Mouse (Mus musculus) T-helper 1 cell (primary cell): ENCODE data around the gene Fntb.
"Not testable (repeated sequence)": the region's sequence is repeated elsewhere in the genome, so short reads cannot be mapped to it uniquely, and the experiment has no call there.

ENCODE experiments used
- in situ Hi-C: fragments of 300-600 bp; cut with MboI, MseI; formaldehyde crosslinking; loops from one replicate; pipeline ENCODE4 v1.15.1; 2025; ENCODE audit warnings: high pct_unique_total_duplicates

Fntb gene

DNA sequence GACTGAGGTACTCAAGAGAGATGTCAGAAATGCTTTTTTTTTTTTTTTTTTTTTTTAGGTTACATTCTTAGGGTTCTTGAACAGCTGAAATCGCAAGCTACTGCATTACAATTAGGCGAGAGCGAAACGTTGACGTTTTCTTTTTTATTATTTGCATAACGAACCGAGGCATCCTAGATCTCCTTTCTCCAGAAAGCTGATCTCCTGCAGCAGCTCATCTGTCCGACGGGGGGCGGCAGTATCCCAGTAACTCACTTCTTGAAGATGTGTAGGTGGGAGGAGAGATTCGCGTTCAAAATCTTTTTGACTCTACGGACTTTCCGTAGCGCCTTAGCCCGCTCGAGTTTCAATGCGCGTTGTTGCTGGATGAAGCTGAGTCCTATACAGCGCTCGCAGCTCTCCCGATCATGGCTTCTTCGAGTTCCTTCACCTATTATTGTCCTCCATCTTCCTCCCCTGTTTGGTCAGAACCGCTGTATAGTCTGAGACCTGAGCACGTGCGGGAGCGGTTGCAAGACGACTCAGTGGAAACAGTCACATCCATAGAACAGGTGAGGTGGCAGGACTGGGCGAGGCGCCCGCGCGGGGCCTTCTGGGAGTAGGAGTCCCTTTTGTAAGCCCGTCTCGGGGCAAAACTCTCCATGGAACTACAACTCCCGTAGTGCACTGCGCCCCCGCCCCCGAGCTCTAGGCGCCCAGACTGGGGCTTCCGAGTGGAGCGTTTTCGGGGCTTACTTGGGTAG lies 71.9 kb downstream of the Fntb start:
- in situ Hi-C loops, result loop anchor here (5.0 kb wide), 1 partner anchor 125 kb away; the partner anchor contains the start of gene Max

DNA sequence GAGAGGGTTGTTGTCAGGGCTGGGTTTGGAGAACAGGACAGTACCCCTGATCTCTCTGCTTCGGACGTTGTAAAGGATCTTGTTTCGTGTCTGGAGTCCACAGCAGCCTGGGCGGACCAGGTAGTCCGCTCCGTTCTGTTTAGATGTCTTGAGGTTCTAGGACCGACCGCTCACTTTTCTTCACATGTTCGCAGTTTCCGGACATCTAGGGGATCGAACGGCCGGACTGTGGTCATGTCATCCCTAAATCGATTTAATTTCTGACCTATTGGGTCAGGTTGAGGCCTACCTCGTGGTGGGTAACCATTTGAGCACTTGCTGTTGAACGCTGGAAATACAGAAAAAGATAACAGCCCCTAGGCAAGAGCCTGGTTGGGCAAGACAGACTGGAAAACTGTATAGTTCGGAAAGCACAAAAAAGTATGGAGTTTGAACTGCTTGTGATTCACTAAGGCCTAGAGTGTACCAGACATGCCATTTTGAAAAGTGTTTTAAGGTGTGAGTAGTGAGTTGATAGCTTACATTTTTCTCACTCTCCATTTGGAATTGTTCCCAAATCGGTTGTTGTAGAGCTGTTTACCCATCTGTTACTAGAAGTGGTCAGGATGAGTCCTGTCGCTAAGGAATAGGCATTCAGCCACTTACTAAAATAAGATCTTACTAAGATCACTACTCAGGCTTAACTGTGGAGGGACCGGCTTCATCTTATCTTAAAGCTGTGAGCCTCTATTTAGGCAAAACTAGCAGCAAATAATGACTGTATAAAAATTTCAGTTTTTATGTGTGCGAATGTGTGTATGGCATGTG lies 72.7 kb downstream of the Fntb start:
- in situ Hi-C loops, result loop anchor here (5.0 kb wide), 1 partner anchor 124 kb away; the partner anchor contains the start of gene Max

DNA sequence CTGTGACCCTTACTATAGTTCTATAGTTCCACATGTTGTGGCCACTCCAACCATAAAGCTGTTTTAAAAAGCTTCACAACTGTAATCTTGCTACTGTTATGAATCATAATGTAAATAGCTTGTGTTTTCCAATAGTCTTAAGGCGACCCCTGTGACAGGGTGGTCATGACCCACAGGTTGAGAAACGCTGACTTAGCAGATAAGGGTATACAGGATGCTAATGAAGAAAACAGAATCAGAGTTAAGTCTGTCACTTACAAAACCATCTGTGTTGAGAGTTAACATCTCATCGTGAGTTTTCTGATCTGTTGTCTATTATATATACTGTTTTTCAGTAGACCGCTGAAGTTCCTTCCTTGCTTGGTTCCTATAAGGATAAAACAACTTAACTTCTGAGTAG lies 73.9 kb downstream of the Fntb start:
- in situ Hi-C loops, result loop anchor here (5.0 kb wide), 1 partner anchor 123 kb away; the partner anchor contains the start of gene Max

DNA sequence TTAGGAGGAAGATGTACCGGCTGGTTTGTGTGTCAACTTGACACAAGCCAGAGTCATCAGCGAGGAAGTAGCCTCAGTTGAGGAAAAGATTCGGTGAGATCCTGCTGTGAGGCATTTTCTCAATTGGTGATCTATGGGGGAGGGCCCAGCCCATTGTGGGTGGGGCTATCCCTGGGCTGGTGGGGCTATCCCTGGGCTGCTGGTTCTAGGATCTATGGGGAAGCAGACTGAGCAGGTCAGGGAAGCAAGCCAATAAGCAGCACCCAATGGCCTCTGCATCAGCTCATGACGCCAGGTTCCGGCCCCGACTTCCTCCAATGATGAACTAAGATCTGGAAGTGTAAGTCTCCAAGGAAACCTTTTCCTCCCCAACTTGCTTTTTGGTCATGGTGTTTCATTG lies 74.7 kb downstream of the Fntb start:
- in situ Hi-C loops, result no loop called here

DNA sequence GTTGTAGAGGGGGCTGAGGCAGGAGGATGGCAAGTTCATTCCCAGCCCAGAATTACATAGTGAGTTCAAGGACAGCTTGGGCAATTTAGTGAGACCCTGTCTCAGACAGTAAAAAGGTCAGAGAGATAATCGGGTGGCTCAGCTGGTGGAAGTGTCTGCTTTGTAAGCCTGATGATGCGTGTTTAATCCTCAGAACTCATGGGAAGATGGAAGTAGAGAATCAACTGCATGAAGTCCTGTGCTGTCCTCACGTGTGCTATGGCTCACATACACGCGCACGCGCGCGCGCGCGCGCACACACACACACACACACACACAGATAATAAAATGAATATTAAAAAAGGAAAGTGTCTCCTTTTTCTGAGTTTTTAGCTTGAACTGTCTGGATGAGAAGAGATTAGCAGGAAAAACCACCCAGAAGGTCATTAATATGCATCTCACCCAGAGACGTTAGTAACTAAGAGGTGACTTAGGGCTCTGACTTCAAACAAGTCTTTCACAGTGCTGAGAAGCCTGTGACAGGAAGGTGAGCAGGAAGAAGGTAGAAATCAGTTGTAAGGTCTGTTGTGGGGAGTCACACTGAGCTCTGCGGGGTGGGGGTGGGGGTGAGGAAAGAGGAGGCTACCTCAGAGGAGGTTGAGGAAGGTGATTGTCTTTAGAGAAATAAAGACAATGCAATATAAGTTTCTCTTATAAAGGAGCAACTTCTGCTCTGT lies 79.1 kb downstream of the Fntb start:
- in situ Hi-C loops, result no loop called here

DNA sequence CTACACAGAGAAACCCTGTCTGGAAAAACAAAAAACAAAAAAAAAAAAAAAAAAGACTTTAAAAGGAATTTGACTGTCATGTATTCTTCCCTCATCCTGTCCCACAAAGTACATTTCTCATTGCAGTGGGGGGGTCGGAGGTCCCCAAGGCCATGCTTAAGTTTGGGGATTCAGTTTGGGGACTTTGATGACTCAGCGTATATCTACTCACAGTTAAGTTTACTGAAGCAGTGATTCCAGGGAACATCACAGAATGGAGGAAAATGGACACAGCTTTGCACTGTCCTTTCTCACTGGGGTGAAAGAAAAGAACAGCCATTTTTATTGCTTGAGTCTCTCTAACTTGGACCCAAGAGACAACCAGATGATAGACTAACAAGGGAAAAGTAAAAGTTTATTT lies 87.0 kb downstream of the Fntb start:
- in situ Hi-C loops, result loop anchor here (5.0 kb wide), 1 partner anchor 95 kb away; no protein-coding TSS in a partner anchor

DNA sequence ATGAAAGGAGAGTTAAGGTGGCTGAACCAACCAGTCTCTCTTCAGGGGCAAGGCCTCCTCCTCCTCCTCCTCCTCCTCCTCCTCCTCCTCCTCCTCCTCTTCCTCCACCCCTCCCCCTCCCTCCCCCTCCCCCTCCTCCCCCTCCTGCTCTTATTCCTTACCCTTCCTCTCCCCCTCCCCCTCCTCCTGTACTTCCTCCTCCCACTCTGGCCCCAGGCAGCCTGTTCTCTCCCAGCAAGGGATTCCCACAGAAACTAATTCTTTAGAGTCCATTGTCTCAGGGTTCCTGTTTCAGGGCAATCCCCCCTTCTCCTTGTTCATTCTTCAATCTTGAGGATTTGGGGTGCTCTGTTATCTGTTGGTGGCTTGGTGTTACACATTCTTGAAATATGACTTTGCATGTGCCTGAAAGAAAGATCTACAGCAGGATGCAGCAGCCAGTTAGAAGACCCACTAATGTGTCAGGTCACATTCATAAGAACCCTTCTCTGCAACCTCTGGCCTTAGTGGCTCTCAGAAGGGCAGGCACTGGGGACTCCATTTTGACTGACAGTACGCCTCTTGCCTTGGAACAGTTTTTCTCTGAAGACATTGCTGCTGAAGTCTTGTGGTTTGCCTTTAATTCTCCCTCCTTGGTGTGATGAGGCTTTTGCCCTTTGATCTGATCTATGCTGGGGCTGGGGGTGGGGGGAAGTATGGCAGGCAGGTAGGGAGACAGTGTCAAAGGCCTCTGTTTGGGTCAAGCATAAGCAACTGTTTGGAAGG lies 88.2 kb downstream of the Fntb start:
- in situ Hi-C loops, result loop anchor here (5.0 kb wide), 1 partner anchor 94 kb away; no protein-coding TSS in a partner anchor

DNA sequence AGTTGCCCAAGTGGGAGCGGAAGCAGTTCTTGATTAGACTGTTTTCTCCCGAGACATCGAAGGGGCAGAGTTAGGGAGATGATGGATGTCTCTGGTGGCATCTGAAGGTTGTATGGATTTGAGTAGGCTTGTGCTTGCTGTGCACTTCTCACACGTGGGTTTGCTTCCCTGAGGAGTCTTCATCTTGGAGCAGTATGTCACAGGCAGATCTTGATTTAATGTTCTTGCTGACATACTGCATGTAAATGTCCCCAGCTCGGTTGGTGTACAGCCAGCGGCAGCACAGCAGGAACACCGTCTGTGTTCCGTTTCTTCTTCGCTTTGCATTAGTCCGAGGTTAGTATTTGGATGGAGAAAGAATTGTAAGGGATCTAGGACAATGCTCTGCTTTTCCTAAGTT lies 91.7 kb downstream of the Fntb start:
- in situ Hi-C loops, result no loop called here

DNA sequence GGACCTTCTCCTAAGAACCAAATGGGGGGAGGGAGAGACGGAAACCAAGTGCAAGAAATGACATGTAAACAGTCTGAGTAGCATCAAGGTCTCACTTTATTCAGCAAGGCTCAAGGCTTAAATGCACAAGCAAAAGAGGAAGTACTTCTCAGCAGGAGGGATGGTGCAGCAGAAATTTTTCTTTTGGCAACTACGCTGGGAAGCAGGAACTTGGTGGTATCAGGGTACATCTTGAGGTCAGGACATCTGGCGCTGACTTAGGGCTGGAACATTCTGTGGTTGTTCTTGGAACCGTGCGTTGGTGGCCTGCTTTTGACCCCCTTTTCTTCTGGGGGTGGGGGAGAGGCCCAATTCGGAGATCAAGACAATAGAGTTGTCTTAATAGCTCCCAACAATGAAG lies 93.4 kb downstream of the Fntb start:
- in situ Hi-C loops, result not testable (repeated sequence)

DNA sequence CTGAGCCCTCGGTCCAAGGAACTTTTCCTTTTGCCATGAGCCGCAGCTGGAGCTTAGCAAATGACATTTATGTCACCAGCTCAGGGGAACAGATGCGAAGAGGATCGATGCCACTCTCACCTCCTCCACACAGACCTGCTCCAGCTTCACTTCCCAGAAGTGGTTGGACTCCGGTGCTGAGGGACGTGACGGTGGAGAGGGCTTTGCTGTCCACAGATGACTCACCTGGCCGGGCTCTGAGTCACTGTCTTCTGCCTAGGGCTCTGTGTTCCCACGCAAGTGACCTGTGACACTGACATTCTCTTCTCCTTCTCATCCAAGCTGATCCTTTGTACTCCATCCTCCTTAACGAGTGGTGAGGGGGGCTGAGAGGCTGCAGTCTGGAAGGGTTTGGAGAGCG lies 98.3 kb downstream of the Fntb start:
- in situ Hi-C loops, result no loop called here

DNA sequence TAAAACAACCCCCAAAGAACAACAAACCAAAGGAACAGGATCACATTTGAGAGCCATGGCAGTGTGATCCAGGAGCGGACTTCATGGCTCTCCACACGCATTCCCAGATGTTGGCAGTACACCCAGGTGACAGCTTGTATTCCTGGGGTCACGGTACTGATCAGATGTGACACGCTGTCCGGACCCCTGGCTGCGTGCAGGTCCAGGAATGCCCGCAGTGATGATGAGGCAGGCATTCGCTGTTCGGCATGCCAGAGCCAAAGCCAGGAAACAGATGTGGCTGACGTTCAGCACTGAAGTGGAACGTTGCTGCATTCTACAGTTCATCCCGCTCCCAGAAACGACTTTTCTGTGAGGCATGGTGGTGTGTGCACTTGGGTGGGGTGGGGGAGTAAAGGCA lies 99.9 kb downstream of the Fntb start:
- in situ Hi-C loops, result no loop called here

DNA sequence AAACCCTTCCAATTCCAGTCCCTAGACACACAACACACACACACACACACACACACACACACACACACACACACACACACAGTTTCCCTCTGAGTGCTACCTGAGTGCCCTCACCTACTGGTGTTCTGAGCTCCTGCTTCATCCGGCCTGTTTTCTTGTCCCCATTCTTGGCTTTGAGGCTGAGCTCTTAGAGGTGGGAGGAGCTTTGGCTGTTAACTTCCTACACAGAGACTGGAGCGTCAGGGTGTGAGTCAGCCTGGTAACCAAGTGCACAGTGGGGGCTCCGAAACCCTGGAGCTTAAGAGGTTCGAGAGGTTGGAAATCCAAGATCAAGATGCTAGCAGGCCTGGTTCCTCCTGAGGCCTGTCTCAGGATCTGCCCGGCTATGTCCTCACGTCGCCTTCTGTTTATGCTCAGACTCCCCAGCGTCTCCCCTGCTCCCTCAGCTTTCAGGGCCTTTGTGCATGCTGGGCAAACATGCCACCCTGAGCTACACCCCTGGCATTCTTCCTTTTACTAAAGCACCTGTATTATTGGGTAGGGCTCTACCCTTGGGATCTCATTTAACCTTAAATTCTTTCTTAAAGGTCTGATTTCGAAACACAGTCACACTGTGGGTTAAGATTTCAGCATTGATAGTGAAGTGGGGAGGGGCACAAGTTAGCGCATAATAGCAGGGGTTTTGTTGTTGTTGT lies 102.3 kb downstream of the Fntb start:
- in situ Hi-C loops, result no loop called here

DNA sequence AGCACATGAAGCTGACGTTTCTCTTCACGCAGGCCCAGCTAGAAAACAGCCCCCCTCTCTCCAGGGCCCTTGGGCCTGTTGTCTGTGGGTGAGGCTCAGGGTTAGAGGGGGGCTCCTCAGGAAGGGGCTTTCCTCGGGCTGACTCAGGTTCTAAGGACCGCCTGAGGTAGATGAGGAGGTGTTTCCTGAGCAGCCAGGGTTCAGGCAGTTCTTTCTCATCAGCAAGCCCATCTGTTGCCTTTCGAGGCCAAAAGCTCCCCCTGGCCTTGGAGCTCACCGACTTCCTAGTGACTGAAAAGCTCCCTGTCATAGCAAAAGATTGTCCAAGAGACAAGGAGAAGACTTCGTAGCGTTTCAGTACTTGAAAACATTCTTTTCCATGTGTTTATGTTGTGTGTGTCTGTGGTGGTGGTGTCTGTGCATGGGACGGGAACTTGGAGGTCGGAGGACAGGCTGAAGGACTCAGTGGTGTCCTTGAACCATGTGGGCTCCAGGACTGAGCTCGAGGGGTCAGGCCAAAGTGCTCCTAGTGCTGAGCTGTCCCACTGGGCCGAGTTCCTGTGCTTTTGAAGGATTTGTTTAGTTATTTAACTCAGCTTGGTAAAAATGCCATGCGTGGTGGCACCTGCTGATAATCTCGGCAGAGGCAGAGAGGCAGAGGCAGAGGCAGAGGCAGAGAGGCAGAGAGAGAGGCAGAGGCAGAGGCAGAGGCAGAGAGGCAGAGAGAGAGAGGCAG lies 103.2 kb downstream of the Fntb start:
- in situ Hi-C loops, result no loop called here

DNA sequence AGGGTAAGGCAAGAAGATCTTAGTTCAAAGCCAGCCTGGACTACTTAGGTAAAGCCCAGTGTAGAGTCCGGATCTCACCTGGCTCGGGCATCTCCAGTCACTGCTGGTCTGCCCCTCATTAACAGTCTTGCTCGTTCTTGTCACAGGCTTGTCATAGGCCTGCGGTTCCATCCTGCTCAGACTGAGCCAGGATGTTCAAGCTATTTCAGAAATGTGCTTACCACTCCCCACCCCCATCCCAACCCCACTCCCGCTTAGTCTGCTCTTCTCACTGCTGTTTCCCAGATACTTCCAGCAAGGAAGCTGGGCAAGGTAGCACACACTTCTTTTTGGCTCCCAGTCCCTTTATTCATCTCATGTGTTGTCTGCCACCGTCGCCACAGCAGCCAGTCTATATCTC lies 104.2 kb downstream of the Fntb start:
- in situ Hi-C loops, result no loop called here

DNA sequence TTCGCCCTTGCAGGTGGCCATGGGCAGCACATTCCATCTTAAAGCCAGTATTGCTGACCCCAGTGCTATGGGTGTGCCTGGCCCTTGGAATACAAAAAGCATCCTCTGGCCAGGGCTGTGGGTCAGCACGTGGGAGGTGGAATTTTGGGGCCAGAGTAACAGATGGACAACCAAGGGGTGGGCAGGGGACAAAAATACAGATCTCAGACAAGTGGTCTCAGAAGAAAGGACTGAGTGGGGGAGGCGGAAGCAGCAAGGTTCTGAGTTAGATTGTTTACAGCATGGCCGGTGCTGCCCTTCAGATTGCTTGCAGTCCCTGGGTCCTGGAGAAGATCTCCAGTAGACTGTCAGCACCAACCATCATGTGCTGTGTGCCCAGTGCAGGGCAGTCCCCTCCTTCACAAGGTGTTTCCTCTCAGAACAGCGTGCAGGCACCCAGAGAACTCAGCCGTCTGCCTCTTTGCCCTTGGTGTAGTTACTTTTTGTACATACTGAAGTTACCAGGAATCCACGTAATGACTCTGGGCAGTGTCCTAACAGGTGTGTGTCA lies 107.5 kb downstream of the Fntb start:
- in situ Hi-C loops, result no loop called here

DNA sequence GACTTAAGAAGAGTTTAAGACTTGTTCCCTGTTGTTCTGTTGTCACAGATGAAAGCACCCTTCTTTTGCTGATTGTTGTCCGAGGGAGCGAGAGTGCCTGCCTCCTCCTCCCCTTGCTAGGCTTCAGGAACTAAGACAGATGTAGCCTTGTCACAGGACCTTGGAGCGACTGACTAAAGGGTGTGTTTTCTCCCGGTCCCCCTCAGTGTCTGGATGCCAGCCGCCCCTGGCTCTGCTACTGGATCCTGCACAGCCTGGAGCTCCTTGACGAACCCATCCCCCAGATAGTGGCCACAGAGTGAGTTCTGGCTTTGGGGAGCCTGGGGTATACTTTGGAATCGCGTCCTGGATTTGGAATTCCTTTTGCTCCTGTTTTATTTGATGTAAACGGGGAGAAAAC lies 109.4 kb downstream of the Fntb start:
- in situ Hi-C loops, result no loop called here

DNA sequence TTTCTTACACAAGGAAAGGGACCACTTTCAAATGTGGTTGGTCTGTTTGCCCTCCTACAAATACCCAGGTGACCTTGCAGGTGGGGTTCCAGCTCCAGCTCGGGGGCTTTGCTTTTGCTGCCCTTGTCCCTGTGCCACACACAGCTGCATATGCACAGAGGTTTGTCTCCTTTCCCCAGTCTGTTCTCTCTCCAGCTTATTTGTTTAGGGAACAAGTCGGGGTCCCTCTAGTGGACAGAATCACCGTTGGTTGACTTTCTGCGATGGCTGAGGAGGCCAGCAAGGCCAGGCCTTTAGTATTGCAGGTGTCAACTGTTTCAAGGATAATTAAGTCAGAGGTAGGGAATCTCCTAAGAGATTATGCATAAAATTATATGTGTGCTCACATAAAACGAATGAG lies 113.9 kb downstream of the Fntb start:
- in situ Hi-C loops, result no loop called here

DNA sequence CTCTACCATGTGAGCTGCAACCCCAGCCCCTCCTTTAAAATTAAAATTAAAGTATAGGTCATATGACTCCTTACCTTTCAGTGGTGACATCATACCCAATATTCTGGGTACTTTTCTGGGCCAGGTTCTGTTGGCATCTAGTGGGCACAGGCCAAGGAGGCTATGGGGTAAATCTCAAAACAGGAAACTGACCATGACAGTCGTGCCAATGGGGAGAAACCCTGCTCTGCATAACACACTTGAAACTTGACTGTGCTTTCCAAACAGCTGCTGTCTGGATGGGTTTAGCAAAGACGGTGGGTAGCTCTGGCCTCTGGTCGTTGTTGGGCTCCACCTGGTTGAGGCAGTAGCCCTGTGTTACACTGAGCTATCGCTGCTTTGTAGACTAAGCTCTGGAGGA lies 114.7 kb downstream of the Fntb start:
- in situ Hi-C loops, result no loop called here

DNA sequence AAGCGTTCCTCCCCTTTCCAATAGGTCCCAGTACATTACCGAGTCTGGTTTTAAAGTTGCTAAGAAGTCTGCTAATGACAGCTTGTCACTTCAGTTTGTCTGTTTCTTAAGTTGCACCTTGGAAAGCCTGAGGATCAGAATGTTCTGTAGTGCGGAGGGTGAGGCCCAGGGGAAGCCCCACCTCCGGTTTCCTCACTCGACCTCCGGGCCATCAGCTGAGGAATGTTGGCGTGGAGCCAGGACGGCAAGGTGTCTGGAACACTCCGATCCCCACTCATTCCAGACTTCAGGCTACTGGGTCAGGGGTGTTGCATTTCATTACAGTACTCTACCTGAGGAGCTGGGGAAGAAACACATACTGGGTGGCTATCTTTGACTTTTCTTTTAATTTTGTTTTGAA lies 118.4 kb downstream of the Fntb start:
- in situ Hi-C loops, result no loop called here

DNA sequence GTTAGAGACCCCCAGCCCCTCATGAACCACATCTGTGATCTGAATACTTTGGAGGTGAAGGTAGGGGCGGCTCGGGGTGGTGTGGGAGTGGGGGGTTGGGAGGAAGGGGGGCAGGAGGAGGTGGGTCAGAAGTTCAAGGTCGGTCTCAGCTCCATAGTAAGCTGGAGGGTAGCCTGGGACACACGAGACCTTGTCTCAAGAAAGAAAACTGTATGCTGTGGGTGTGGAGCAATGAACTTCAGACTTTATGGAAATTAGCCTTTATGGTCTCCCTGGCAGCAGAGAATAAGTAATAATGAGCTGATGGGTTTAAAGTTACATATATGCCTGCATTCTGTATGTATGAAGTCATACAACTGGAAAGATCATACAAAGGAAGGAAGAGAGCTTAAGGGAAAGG lies 119.7 kb downstream of the Fntb start:
- in situ Hi-C loops, result no loop called here
